Mouse (Mus musculus): ENCODE results near the gene Nfib.

Gene Nfib

GRCm38 (mm10) chr4:82623081-82623538 is 82.4 kb downstream of the Nfib start:
- no peak for DNase-seq

GRCm38 (mm10) chr4:82622321-82622836 is 83.2 kb downstream of the Nfib start:
- peak; percentile 45 for DNase-seq

- peak; percentile 59 for DNase-seq
These were observed 86.0 kb downstream of the Nfib start for GRCm38 (mm10) chr4:82619539-82619941.

DNA sequence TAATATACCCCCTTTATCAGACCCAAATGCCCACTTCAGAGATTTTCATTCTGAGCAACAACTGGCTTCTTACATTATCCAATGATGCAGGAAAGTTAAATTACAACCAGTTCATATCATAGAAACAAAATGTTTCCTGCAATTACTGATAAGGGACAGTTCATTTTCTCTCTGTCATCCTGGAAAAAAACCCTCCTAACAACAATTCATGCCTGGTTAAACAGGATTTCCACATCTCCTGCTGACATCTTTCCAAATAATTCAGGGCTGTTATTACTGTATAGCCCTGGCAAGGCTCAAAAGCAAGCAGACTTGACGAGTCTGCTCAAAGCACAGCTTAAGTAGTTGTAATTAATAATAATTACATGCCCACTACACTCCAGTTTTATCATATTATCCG is 86.5 kb downstream of the Nfib start:
- no peak for DNase-seq

DNA sequence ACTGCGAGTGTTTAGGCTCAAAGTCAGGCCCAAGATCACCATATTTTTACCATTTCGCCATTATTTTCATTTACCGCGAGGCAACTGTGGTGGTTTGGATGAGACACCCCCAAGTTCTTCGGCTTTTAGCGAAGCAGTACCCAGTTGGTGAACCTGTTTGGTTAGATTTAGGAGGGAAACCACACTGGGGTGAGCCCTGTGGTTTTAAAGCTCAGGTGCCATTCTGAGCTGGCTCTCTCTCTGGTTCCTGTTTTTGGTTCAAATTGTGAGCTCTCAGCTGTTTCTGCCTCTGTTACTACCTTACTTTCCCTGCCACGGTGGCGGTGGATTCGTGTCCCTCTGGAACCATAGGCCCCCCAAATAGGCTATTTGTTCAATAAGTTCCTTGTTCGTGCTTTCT is 88.3 kb downstream of the Nfib start:
- no peak for DNase-seq

- DNase-seq, result no peak
These were observed 89.8 kb downstream of the Nfib start for GRCm38 (mm10) chr4:82615712-82616111.

DNA sequence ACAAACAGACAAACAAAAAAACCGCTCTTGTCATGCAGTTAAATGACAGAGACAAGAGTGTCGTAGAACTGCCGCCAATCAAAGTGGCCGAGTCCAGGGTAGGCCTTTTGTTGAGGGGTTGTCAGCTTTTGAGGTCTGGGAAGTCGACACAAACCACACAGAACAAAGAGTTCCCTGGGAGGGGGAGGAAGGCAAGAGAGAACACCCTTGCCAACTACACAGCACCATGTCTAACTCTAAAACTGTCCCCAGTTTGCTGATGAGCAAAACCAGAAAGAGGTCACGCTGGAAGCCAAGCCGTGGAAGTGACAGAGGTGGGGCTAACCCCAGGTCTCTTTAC is 91.1 kb downstream of the Nfib start:
- DNase-seq, result no peak

- DNase-seq, result peak; percentile 50
These were observed 91.7 kb downstream of the Nfib start for GRCm38 (mm10) chr4:82613606-82614465.

- no peak for DNase-seq
These were observed 95.9 kb downstream of the Nfib start for GRCm38 (mm10) chr4:82609676-82610075.

DNA sequence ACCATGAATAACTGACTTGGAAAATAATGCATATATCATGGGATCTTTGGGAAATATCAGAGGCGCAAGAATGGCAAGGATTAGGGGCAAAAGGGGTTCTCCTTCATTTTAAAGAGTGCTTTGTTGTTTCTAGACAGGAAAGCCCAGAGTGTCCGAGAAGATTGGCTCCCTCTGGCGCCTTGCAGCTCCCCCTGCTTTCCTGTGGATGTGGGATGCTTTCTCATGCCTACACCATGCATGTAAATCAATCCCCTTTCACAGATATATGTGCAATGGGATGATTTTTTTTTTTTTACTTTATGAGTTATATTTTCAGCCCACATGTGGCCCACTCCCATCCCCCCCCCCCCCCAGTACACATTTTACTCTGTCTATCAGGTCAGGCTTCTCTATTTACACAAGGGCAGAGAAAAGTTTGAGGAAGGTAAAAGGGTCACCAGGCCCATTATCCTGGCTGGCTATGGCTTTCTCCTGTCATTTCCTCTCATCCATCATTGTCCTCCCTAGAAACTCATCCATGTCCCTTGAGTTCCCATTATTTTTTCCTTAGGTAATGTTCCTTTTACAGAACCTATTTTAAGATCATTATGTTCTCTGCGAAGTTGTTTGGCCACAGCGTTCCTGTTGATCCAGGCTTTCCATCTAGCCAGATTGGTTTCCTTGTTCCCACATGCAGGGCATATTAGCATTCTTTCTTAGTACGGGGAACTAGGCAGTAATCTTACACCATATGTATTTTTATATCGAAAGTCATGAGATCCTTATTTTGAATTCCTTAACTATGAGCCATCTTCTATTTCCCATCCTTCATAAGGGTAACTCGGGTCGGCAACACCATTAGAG is 96.6 kb downstream of the Nfib start:
- DNase-seq, result no peak

GRCm38 (mm10) chr4:82607266-82607665 is 98.3 kb downstream of the Nfib start:
- DNase-seq, result no peak

GRCm38 (mm10) chr4:82606351-82606750 is 99.2 kb downstream of the Nfib start:
- DNase-seq, result no peak

DNA sequence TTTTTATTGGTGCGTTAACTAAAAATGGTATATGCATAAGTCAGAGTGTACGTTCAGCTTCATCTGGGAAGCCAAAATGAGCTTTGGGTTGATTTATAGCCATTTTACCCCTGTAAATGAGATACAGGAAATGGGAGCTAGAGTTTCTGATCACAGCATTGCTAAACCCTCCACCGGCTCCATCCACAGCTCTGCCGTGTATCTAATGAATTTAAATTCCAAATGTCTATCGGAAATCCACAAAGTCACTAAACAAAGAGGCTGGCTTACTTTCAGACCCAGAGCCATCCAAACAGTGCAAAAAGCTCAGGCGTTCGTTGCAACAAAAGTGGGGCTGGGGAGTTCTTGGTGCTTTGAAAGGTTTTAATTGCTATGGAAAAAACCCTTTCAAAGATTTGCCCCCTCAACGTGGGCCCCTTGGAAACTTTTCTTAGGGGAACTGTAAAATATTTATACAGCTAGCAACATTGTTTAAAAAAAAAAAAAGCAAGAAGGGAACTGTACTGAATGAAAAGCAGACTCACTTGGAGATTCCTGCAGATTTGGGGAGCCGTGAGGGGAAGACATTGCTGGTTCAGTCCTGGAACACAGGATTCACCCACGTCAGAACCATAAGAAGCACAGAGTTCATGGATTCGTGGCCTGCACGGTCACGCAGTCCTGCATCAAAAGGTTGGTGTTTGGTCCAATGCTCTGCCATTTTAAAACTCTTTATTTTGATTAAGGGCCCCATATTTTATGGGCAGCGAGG is 100.3 kb downstream of the Nfib start:
- no peak for DNase-seq

DNA sequence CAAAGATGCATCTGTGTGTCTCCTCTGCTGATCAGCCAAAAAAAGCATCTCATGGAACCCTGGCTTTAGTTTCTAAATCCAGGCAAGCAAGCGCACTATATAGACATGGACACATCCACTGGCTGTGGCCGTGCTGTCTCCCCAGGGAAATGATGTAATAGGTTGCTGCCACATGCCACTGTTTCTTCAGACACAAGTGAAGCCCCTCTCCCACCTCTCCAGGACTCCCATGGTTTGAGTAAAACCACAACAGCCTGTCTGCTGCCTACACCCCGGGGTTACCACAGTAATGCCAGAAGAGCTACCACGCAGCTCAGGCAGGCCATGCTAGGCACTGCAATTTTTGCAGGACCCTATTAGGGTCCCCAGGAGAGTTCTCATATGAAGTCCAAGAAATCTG is 101.0 kb downstream of the Nfib start:
- DNase-seq, result no peak

DNA sequence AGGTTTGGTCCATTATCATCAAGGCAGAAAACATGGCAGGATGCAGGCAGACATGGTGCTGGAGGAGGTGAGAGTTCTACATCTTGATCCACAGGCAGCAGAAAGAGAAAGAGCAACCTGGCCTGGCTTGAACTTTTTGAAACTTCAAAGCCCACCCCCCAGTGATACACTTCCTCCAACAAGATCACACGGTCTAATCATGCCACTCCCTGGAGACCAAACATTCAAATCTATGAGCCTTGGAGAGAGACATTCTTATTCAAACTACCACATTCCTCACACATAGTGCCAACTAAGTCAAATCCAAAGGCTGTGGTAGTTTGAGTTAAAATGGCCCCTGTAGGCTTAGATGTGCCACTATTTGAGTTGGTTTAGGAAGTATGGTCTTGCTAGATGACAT is 104.9 kb downstream of the Nfib start:
- DNase-seq, result no peak

DNA sequence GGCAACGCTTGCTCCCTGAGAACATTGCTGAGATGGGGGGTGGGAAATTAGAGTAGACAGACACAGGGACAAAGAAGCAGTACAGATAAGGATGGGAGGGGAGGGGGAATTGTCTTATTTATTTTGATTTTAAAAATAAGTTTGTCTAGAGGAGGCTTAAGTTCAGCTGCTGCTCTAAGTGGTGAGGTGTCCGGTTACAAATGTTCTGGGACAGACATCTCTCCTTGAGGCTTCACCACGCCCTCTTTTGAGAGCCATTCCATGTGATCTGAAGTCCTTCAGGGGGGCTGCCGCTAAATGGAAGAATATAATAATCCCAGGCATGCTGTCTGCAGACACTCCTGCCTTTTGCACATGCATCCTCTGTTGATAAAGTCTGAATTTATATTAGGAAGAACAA is 107.1 kb downstream of the Nfib start:
- DNase-seq, result no peak

- DNase-seq, result no peak
These were observed 111.6 kb downstream of the Nfib start for GRCm38 (mm10) chr4:82593681-82594666.

GRCm38 (mm10) chr4:82592086-82593030 is 113.2 kb downstream of the Nfib start:
- peak; percentile 88 for DNase-seq

GRCm38 (mm10) chr4:82589345-82589890 is 116.1 kb downstream of the Nfib start:
- DNase-seq, result peak; percentile 81

DNA sequence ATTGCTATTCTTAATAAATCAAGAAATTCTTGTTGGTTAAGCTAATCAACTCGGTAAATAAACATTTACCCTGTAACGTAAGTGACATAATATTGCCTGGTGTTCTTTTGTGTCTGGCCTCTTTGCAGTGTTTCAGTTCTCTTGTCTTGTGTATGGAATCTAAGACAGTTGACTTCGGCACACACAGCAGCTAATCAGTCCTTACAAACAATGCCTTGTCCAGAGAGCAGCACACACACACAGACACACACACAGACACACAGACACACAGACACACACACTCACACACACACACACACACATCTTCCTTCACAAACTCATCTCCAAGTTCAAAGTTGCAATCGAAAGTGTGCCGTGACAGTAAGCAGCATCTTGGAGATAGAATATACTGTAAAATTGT is 116.8 kb downstream of the Nfib start:
- no peak for DNase-seq

All from cerebellum, adult 11-12 months (tissue).